Mouse (Mus musculus): ENCODE results near the gene Gm10160. TPM values are rescaled to one million over a fixed set of nuclear protein-coding genes. Genes with fewer than 3 reads are reported as not detected.

Gm10160 gene
- total RNA-seq, 4 experiments from 2014 or later: not detected

DNA sequence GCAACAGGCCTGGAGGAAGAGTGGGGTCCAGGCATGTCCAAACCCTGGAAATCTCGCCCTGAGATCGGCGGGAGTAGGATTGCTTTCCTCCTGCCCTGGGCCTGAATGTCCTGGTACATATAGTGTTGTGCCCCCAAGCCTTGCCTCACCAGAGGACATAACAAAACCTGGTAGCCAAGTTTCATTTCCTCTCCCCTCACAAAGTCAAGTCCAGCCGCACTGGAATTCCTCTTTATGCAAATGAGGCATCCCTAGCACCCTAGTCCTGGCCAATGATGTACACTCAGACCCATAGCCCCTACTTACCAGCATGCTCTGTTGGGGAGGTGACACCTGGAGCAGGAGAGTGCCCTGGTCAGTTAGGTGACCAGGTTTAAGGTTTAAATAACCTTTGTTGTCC, 627 bp upstream of the Gm10160 start:
- no peak for DNase-seq

DNA sequence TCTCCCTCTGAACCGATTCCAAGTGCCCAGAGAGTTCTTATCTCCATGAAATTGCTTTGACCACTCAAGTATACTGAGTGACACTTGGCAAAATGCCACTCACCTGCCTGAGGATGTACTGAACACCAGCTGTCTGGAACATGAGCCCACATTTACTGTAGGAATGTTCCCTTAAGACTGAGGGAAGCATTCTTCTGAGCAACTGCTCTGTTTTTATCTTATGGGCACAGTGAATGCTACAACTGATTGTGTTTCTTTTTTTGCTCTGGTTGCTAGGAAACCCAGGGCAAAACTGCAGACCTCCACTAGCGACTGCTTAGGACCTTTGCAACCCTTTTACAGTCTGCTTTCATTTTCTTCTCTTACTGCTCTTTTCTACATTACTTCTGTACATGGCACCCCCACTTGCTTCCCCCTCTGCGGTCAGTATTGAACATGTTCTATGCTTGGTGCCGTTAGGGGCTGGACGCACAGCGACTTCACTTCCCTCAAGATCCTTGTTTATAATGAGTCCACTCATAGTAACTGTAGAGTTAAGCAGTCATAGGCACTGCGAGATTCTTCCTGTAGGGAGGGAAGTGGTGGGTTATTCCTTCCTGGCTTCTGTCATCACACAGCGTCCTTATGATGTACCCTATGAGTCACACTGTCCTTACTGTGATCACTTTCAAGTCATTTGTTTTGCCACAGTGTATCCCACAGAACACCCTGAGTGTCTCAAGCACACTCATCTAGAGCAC, 856 bp downstream of the Gm10160 start:
- DNase-seq: no peak

DNA sequence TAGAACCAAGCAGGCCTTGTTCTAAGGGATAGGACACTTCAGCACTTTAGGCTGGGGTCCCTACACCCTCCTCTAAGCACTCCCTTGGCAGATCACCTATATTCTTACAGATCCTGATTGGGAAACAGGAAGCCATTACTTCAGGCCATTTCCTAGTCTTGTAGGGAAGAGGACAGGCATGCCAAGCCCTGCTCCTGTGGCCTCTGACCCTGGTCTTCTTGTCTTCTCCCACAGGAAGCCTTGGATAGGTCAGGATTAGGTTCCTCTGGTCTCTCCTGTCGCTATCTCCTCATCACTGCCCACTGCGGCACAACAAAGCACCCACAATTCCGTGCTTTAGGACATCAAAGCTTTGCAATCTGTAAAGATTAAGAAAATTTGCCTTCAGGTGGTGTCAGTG, 3.9 kb downstream of the Gm10160 start:
- DNase-seq: no peak

DNA sequence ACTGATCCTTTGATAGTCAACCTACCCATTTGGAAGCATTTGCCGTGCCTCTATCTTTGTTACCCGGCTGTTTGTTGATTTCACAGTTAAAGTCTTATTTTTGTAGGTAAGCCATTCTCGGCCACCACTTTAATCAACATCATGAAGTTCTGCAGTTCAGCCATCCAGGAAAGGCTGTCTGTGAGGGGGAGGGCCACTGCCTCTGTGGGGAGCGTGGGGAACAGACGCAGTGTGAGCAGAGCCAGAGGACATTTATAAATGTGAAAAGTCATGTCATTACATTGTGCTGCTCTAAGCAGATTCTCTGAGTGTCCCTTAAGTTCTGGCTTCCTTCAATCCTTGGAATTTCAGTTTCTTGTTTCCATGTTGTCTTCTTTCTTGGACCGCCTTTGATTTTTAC, 5.4 kb downstream of the Gm10160 start:
- DNase-seq: no peak

DNA sequence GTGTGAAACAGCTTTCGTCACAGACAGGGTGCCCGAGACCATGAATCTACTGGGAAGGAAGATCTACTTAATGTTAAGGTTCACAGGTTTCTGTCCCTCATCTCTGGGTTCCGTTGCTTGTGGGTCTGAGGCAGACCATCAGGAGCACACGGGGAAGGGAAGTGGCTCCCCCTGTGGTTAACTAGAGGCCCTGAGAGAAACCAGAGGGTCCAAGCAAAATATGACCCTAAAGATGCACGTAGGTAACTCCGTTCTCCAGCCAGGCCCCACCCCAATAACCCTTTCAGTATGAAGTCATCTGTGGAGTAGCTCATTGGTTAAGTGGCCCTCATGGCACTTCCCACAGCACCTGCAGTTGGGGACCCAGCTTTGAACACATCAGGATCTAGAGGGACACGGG, 6.0 kb downstream of the Gm10160 start:
- DNase-seq: no peak

DNA sequence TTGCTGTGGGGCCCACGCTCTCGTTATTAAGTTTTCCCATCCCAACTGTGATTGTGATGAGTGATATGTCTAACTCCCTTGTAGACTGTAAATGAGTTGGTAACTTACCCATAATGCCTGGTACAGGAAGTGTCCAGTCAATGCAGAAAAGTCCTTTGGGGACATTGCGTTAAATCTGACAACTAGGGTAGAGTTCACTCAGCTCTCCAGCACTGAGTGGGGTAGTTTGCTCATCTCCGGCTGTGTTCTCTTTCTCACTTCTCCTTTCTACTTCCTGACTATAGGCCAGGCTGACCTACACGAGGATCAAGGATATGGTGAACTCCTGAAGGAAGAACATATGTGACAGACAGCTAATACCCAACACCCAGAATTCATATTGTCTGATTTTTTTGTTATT, 6.4 kb downstream of the Gm10160 start:
- no peak for DNase-seq

DNA sequence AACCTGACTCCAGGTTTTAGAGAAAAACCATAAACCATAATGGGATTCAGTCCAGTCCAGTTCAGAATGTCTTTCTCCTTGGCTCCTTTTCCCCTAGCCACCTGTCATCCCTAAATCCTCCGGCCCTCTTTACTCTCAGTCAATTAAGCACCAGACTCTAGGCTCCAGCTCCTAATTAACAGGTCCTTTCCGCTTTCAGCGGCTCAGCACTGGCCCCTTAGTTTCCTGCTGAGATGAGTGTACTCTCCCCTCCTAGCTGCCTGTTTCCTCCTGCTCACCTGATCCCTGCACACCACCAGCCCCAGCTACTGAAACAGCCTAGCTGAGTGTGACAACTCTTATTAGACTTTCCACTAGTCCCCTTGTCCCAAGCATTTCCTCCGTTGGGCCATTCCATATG, 7.8 kb downstream of the Gm10160 start:
- no peak for DNase-seq

DNA sequence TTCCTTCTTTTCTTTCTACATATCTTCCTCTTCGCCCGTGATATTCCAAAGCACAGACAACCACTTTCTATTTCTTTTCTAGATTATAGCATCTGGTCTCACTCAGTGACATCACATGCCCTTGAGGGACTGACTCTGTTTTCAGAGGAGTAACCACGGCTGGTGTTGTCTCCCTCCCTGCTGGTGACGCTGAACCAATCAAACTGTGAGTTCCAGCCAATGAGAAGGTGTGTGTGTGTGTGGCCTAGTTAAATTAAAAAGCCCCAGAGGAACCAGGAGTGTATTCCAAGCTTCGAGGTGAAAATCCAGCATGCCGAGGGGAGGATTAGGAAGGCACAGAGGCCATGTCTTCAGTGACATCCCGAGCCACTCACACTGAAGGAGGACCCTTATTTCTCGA, 8.6 kb downstream of the Gm10160 start:
- DNase-seq: no peak

DNA sequence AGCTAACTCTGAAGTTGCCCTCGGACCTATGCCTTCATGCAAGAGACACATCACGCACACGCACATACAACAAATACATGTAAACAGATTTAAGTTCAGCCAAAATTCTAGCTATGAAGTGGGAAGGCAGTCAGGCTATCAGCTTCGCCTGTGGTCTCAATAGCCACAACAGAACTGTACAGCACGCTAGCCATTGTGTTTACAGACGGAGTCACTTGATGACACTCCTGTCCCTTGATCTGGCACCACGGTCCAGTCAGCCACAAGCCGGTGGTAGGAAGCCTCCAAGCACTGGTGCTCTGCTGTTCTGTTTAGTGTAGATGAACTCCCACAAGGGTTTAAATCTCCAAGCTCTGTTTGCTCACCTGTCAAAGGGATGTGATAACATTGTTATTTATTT, 9.6 kb downstream of the Gm10160 start:
- no peak for DNase-seq

DNA sequence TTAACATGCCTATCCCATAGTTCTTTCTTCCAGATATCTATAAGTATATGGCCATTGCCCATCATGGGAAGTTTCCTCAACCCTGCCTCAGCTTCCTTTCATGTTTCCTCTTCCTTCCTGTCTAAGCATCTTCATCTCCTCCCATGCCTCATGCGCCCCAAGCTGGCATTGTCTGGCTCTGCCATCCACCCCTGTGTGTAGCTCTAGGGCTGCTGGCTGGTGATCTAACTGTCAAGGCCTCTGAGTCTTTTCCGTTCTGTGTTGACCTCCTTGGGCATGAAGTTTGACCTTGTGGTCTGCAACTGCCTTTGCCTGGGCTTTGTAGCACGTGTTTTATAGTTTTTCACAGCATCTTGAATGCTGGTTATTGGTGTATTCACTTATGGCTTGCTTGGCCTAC, 10.3 kb downstream of the Gm10160 start:
- DNase-seq: no peak

DNA sequence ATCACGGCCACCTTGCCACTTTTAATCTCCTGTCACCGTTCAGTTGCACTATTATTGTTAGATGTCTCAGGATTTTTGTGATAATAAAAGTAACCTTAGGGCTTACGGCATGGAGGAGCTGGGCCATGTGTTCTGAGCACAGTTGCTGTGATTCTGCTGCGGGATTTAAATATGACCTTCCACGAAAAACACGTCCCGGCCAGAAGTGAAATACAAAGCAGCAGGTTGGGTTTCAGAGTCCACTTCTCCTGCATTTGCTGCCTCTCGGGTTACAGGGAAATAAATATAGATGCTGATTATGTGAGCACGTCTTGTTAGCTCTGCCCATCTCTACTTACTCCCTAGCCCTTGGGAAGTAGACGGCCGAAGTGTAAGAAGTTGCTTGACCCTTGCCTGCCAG, 10.8 kb downstream of the Gm10160 start:
- no peak for DNase-seq

DNA sequence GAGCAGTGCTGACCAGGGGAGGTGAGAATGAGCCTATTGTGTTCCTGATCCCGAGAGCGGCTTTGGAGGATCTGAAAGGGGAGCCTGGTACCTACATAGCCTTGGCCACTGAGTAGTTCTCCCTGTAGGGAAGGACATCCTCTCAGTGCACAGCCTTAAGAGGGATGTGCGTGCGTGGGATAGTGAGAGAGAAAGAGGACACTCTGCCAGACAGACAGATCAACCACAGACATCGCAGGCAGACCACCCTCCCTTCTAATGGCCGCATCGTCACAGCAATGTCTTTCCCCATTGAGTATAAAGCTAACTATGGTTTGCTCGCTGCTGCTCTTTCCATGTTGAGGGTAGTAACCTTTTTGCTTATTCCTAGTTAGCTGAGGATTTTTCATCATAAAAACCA, 11.7 kb downstream of the Gm10160 start:
- no peak for DNase-seq

DNA sequence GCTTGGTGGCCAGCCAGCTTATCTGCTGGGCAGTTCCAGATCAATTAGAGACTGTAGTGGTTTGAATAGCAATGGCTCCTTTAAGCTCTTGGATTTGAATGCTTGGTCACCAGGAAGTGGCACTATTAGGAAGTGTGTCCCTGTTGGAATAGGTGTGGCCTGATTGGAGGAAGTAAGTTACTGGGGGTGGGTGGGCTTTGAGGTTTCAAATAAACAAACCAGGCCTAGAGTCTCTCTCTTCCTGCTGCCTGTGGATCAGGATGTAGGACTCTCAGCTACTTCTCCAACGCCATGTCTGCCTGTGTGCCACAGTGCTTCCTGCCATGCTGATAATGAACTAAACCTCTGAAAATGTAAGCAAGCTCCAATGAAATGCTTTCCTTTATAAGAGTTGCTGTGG, 12.6 kb downstream of the Gm10160 start:
- no peak for DNase-seq

DNA sequence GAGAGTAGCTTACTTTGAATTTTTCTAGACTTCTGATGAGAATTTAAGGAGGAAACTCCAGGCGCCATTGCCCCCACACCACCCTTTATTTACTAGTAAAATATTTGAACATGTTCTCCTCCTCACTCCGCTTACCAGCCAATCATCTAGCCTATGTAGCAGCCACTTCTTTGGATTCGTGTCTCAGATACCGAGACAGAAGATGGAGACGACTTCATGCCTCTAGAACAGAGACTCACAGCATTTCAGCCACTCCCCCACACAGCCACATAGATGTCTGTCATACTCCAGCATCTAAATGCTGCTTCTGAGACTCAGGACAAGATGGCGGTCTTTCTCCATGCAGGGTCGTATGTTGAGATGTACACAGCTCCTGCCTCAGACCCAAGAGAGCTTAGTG, 13.5 kb downstream of the Gm10160 start:
- DNase-seq: no peak

DNA sequence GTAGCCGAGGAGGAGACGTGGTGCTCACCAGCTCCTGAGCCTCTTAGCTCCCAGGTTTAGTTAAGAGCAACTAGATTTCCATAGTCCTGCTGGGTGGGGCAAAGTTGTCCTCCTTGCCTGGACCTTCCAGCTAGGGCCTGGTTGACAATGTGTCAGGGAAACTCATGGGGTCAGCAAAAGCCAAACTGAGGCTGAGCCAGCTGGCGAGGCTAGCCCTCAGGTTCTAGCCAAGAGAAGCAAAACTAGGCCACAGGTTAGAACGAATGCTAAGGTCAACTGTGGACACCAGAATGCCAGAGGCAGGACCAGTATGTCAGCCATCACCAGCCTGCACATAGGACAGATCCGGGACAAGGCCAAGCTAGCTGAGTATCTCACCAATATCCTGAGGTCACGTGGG, 14.2 kb downstream of the Gm10160 start:
- DNase-seq: no peak

DNA sequence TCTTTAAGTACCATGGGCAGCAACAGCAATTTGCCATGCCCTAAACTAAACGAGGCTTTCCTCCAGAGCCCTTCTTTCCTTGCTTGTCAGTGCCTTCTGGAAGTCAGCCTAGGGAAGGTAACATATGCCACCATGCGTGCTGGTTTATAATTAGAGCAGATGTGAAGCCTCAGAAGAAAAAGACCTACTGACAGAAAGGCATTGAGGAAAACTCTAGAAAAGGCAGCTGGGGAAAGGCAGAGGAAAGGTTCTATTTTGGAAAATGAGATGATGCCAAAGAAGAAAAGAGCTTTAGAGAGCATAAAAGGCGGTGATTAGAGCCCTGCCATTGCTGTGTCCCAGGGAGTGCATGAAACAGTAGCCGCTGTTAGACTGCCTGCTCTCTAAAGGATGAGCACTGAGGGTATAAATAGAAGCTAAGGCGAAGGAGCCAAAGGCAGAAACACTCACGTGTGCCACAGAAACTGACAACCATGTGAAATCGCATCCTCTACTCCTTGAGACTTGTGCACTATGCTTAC, 14.9 kb downstream of the Gm10160 start:
- DNase-seq: no peak

DNA sequence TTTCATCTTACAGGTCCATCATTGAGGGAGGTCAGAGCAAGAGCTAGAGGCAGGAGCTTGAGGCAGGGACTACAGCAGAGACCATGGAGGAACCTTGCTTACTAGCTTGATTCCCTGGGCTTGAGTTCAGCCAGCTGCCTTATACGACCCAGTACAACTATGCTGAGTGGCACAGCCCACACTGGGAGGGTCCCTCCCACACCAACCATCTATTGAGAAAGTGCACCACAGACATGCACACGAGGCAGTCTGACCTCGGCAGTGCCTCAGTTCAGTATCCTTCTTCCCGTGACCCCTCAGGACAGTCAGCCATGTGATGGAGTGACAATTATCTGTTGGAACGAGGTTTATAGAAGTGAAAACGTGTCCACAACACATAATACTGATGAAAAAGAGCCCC, 15.8 kb downstream of the Gm10160 start:
- DNase-seq: no peak

DNA sequence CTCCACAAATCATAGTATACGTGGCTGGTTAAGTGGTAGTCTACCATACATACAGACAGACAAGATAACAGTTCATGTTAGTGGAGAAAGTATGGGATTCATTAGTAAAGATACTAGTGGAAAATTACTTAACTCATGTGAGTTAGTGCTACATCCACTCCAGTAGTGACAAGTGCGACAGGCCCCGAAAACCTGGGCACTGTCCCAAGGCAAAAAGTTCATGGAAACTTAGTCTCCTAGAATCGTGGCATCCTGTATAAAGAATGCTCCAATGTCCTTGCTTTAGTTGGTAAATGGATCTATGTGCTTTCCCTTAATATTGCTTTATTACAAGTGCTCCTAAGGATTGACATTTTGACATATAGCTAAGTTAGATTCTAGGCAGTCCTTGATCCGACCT, 17.8 kb downstream of the Gm10160 start:
- DNase-seq: peak; percentile 48

DNA sequence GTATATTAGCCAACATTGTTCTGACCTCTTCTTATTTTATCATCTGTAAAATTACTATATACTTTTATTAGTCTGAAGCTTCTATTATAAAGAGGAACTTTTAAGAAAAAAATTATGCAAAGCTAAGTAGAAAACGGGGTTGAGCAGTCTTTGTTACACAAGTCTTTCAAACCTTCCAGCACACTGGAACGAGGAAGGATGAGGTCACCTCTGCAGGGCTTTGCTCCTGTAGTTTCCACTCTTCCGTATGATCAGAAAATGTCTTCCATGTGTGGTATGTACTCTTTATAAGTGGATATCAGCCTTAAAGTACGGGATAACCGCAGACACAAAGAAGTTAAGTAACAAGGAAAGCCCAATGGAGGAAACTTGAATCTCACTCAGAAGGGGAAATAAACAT, 20.2 kb downstream of the Gm10160 start:
- DNase-seq: no peak

DNA sequence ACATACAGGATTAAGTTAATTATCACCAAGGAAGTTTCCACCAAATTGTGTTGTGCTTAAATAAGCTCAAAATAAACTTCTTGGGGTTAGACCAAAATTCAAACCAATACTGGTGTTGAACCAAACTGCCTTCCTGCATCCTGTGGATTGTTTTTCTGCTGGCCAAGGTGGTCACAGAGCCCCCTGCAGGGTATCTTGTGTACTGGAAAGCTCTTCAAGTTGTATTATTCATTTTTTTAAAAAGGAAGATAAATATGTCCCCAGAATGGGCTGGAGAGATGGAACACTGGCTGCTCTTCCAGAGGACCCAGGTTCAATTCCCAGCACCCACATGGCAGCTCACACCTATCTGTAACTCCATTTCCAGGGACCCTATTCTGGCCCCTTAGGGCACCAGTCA, 20.7 kb downstream of the Gm10160 start:
- no peak for DNase-seq

DNA sequence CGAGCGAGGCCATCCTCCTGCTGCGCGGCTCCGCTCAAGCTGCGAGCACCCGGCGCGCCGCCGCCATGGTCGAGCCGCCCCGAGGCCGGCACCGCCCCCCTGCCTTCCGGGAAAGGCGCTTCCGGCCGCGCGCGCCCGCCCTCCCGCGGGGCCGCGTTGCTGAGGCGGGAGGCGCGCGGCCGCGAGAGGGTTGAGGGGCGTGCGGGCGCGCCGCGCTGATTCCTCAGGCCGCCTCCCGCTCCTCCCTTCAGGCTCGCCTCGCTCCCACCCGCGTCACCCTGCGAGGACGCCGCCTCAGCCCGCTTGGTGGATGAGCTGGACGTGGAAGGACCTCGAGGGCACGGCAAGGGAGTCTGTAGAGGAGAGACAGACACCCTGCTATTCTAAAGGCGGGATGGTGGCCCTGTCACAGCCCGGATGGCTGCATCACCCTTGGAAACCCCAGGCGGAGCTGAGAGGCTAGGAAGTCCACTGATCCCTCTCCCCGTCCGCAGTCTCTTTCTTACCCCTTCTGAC, 26.2 kb downstream of the Gm10160 start, which contains the start of gene Btbd1:
TSS of gene Btbd1 (minus strand) at position 53 of the 516 bp plus-strand sequence.
- DNase-seq: peak; percentile 64

DNA sequence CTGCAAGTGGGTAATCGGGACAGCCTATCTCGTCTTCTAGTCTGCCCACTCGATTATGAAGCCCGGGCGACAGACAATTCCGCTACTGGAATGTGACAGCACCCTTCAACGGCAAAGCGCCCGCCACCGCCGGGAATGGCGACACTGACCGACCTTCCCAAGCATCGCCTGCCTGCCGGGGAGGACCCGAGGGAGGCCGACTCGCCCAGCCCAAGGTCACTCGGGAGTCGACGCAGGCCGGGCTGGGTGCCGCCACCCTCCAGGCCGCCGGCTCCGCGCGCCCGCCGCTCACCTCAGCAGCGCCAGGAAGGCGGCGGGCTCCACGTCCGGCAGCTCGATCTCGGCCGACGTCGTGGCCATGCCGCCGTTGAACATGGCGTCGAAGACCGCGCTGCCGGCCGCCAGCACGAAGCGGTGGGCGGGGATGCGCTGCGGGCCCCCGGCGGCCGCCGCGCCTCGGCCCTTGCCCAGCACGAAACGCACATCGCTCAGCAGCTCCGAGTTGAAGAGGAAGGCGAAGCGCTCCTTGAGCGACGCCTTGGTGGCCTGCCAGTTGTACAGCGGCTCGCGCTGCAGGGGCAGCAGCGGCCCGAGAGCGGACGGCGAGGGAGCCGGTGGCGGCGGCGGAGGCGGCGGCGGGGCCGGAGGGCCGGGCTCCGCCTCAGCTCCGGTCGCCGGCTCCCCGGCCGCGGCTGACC, 26.8 kb downstream of the Gm10160 start:
- DNase-seq: peak; percentile 61

DNA sequence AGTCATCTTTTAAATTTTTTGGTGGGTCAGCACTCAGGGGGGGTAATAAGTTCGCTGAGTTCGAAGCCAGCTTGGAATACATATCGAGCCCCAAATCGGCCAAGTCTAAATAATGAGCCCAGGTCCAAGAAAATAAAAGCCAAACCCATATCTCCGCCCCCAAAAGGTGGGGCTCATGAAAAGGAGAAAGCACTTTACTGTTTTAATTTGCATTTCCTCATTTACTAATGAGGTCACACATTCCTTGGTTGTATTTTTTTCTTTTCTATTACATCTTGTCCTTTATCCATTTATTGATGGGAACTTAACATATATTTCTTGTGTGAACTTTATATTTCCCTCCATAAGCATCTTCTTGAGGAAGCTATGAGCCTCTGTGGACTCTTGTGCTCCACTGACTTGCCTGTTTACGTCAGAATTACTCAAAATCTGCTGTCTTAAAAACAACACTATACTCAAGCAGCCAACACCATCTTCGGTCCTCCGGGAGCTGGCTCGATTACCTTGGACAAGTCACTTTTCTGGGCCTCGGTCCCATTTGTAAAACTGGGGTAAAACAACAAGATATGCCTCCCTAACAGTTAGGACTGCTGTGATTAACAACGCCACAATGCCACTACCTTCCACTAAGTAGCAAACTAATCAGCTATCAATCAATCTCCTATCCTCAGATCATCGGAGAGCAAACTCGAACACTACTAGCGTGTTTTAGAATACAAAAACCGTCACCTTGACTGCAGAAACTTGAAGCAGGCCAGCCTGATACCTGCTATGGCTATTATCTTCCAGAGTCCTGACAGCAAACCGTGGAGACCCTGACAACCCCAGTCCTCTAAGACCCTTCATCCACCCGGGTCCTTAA, 27.6 kb downstream of the Gm10160 start:
- DNase-seq: no peak

Measured in adrenal gland, adult 8-10 months (tissue).